Mouse (Mus musculus): ENCODE measurements around the gene Slu7.

Slu7 gene

DNA sequence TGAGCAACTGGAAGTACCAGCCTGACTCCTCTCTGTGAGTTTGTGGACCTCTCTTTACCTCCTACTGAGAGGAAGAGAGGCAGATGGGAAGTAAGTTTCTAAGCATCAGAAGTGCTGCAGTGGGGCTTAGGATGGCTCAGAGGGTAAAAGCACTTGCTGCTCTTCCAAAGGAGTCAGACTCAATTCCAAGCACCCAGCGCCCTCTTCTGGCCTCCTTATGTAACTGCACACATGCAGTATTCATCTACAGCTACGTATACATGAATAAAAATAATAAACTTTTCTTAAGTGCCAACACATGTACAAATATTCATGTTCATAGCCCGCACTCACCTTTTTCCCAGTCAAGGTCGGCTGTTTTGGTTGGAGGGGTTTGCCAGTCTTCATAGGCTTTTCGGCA lies 9.2 kb upstream of the Slu7 start:
- DNase-seq (ENCODE audit: low read depth, low spot score), result peak; percentile 35

DNA sequence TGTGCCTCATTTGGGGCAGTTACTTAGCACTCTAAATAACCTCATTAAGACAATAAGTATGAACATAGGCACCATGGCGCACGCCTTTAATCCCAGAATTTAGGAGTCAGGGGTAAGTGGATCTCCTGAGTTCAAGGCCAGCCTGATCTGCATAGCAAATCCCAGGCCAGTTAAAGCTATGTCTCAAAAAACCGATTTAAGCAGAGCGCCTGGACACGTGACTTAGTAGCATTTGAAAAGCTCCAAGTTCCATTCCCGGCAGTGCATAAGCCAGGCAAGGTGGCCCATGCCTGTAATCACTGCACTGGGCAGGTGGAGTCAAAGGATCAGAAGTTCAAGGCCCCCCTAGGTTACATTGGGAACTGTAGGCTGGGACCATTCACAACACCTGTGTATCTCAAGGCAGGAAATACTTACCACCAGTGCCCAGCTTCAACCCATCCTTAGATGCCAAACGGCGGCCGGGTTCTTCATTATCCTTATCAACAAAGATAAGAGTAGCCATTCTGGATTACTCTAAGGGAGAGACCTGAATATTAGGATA lies 8.3 kb upstream of the Slu7 start:
- DNase-seq (ENCODE audit: low read depth, low spot score), result no peak

DNA sequence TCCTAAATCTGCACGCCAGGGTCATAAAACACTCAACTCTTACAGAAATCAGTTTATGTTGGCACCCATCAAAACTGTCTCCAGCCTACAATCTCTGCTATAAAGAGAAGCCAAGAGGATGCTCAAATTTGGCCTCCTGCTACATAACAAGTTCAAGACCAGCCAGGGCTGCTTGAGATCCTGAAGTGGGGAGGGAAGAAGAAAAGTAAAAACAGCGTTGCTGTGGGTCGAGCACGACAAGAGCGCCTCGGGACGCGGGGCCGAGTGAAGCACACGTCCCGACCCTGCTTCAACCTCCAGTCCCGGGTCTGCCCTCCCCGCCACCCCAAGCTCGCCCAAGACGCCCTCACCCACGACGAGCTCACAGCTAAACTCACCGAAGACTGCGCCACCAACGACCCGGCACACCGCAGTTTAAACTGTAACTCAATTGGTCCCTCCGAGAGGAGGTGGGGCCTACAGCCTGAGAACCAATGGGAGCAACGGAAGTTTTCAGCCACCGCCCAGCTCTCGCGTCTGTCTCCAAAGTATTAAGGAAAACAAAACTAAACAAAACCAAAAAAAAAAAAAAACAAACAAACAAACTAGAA lies 7.6 kb upstream of the Slu7 start, which contains the start of gene Pttg1:
Pttg1 (minus strand) TSS at position 428 of the 590 bp plus-strand sequence.
- peak; percentile 91 for DNase-seq (ENCODE audit: low read depth, low spot score)

DNA sequence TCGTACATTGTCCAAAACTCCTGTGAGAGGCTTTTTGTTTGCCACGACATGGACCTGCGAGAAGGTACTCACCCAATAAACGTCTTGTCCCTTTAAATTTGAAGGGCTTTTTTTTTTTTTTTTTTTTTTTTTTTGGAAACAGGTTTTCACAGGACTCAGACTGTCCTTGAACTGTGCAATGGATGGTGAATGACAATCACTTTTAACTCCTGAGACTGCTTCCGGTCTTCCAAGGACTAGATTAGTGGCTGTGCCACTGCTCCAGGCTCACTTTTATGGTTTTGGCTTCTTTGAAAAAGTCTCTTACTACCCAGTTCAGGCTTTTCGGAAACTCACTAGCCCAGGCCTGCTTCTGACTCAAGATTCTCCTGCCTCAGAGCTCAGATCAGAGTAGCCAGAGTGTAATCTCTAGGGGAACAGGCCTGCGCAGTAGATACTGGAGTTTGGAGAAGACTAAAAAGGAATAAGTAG lies 7.1 kb upstream of the Slu7 start:
- no peak for DNase-seq (ENCODE audit: low read depth, low spot score)

DNA sequence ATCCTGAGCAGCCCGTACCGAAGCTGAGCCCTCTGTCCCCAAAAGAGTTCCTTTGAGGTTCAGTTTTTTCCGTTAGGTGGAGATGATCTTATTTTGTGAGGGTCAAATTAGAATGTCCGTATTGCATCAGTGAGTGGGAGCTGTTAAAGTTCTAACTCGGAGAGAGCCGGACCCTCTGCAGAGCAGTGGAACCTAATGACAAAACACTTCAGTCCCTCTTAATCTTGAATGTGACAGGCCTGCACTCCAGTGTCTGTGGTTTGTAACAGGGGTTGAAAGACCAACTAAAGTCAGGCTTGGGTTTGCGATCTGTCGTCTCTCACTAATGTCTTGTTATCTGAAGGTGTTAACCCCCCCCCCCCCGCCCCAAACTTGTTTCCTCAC lies 472 bp downstream of the Slu7 start:
- no peak for DNase-seq (ENCODE audit: low read depth, low spot score)

DNA sequence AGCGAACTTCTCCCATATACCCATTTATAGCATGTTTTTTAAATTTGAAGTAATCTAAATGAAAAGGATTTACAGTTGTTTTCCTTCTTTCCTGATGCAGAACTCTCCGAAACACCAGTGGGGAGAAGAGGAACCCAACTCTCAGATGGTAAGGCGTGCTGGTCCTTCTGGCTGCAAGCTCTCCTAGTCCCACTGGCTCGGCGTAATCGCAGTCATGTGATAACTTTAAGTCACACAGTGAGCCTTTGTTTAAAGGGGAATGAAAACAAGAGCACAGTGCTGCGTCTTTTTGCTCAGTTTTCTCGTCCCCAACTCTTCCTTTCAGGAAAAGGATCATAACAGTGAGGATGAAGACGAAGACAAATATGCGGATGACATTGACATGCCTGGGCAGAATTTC lies 7.6 kb downstream of the Slu7 start:
- DNase-seq (ENCODE audit: low read depth, low spot score), result no peak

DNA sequence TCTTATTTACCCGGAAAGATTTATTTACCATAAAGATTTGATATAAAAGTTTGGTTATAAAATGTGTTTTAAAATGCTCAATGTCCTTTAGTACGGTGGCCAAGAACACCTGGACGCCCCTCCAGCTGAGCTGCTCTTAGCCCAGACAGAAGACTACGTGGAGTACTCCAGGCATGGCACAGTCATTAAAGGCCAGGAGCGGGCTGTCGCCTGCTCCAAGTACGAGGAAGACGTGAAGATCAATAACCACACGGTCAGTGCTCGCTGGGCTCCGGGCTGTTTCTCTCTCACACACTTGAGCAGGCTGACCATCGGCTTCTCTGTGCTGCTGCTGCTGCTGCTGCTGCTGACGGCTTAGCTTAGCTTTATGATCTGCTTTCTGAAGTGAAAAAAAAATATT lies 9.6 kb downstream of the Slu7 start:
- DNase-seq (ENCODE audit: low read depth, low spot score), result no peak

DNA sequence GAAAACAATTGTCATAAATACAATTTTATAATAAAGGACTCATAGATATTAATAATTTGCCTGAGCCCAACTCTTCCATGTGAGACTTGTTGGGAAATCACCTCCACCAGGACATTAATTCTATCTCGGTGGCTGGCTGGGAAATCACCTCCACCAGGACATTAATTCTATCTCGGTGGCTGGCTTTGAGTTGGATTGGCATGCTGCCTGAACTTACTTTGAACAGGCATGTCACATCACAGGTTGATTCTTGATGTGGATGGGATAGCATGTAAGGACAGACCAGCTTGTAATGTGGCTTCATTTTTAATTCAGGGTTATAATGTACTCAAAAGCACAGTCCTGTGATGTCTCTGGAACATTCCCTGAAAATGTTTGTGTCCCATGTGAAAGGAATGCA lies 16.4 kb downstream of the Slu7 start:
- no peak for DNase-seq (ENCODE audit: low read depth, low spot score)

DNA sequence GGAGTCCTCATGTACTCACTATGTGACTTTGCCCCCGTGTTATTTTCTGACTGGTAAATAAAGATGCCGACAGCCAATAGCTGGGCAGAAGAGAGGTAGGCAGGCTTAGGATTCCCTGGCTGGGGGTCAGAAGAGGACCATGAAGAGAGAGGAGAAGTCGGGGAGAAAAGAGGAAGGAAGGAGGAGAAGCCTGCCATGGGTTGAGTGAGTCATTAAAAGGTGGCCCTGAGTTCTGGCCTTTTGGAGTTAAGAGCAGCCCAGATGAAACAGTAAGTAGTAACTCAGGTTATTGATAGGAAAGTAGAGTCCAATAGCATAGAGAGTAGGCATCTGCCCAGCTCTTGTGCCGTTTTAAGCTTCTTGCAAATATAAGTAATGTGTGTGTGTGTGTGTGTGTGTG lies 17.8 kb downstream of the Slu7 start:
- DNase-seq (ENCODE audit: low read depth, low spot score), result no peak

DNA sequence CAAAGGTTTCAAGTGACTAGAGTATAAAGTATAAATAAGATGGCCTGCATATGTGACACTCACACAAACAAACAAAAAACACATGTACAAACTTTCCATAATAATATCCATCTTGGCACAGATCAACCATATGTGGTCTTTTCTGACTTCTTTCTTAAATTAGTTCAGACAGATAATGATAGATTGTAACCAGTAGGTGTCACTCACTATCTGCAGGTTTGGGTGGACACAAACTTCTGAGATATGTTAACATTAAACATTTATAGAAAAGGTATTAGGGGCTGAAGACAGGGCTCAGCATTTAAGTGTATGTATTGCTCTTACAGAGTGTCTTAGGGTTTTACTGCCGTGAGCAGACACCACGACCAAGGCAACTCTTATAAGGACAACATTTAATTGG lies 18.7 kb downstream of the Slu7 start:
- peak; percentile 18 for DNase-seq (ENCODE audit: low read depth, low spot score)

DNA sequence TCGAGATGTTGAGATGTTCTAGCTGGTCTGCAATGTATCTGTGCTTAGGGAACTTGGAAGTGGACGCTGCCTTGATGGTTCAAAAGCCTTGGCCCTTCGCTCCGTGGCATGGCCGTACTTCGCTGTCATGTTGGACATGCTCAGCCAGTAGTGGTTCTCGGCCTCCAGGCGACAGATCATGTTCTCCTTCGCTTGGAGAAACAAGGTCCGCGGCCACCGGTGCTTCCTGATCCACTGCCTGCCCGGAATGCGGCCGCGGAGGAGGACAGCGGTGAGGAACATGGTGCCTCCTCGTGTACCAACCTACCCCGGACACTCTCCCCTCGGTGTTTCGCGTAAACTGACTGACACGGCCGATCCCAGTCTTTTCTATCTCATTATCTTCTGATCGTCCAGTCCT lies 29.7 kb downstream of the Slu7 start:
- no peak for DNase-seq (ENCODE audit: low read depth, low spot score)

DNA sequence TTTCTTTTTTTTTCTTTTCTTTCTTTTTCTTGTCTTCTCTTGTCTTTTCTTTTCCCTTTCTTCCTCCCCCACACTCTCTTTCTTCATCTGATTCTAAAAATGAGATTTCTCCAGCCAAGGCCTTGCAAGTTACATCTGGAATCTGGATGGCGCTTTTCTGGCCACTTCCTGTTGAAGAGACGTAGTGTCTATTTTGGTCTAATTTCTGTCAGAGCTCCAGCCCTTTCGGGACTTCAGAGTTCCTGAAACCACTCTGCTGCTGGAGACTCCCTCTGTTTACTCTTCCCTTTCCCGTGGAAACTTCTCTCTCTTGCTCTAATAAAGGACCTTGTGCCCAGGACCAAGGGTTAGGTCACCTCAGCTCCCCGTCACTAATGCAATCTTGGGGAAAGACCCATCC lies 36.6 kb downstream of the Slu7 start:
- no peak for DNase-seq (ENCODE audit: low read depth, low spot score)

DNA sequence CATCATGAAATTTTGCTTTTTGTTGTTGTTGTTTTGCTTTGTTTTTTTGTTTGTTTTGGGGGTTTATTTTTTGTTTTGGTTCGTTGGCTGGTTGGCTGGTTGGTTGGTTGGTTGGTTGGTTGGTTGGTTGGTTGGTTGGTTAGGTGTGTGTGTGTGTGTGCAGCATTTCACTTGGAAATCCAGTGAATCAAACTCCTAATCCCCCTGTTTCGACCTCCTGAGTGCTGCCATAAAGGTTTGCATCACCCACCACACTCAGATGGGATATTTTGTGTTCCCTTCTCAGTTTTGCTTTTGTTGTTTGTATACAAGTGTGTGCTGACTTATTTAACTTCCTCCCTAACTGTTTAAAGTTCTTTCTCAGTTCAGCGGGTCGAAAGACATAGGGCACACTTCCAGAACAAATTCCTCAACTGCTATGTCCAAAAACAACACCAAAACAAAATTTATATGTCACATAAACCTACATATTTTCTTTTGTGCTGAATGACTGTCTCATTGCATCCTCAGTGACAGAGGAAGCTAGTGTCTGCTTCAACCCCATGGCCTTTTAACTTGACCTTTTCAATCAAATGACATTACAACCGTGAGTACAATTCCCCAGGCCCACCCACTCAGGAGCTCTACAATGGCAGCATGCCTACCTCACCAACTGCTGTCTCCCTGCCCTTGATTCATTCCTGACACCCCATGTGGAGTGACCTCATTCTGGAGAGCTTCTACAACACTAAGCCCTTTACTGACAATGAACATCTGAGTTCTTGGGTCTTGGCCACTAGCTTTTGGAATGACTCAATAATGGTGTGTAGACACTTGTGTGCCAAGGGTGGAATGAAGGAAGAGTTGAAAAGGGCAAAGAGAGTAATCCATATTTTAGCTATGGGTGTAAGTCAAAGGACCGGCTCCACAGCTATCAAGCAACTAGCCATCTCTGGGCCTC lies 37.6 kb downstream of the Slu7 start:
- DNase-seq (ENCODE audit: low read depth, low spot score), result no peak

DNA sequence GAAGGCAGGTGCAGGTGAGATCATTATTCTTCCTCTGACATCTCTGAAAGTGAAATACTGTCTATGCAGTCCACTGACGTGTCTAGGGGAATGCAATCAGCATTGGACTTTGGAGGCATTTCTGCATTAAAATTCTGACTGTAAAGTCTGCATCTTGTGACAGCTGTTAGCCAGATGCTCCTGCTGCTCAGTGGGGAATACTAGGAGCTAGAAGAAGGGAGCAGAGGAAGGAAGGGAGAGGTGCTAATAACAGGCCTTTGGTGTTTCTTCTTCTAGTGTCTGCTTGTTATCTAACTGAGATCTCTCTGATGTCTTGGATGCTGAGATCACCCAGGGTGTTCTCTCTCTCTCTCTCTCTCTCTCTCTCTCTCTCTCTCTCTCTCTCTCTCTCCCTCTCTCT lies 39.6 kb downstream of the Slu7 start:
- DNase-seq (ENCODE audit: low read depth, low spot score), result no peak

DNA sequence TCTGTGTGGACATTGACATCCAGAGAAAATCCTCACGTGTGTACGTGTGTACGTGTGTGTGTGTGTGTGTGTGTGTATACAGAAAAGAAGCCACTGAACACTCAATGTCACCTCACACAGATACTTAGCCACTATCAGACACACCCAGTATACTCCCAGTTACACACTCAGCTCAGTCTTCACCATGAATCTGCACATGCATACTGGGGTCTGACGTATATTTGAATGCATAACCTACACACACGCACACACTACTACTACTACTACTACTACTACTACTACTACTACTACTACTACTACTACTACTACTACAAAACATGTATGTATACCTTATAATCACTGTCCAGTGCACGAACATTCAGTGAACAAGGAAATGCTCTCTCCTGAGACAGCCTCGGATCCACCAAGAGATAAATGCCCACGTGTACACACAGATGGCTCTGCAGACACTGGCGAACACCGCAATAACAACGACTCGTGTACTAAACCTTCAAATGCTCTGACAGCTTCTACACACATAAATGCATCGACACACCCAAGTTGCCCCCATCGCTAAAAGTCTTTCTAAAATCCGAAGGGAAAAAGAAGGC lies 40.2 kb downstream of the Slu7 start:
- DNase-seq (ENCODE audit: low read depth, low spot score), result no peak

DNA sequence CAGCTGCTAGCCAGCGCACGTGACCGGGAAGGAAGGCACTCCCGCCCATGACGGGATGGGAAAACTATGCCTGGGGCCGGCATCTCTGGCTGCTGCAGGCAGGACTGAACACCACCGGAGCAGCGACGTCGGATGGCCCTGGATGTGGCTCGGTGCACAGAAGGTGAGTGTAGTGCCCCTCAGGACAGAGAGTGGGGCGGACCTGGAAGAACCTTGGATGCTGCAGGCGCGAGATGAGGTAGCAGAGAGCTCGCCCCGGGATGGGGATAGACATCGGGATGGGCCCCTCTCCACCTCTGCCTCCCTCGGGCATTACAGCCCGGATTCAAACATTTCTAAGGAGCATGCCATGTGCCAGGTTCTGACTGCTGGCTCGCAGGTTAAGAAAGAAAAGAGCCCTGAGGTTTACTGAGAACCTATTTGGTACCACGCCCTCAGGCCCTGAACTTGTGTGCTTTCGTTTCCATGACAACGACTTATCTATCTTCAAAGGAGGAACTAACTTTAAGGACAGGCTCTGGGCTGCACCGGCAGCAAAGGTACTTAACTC lies 40.8 kb downstream of the Slu7 start, which contains the start of gene C1qtnf2:
C1qtnf2 (plus strand) TSS at position 52 of the 550 bp plus-strand sequence.
- no peak for DNase-seq (ENCODE audit: low read depth, low spot score)

DNA sequence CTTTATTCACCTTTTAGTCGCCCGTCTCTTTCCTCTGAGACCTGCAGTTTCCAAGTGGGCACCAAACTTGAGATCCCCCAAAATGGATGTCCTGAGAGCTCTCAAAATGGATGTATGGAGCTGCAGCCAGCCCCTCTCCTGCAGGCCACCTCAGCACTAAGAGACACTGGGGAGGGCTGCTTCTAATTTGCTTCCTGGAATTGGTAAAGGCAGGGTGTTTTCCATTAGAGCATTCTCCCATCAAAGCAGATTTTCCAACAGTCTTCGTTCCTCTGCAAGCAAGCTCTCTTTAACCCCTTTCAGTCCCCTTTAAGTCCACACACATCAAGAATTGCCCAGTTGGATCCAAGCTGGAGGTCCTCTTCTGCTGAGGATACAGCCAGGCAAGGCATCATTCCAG lies 45.8 kb downstream of the Slu7 start:
- DNase-seq (ENCODE audit: low read depth, low spot score), result no peak

DNA sequence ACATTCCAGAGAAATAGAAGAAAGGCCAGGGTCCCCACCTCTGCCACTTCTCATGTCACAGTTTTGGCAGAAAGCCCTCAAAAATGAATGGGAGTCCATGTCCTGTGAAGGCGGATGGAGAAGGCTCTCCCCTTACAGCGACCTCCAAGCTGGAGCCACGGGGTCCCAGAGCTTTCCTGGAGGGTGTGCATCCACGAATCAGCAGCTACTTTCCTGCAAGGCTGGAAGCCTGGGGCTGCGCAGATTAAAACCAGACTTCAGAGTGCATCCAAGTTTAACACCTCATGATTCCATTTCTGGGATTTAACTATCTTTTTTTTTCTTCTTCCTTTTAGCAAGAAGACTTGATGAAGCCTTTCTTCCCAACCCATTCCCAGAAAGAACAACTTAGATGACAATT lies 47.0 kb downstream of the Slu7 start:
- no peak for DNase-seq (ENCODE audit: low read depth, low spot score)

DNA sequence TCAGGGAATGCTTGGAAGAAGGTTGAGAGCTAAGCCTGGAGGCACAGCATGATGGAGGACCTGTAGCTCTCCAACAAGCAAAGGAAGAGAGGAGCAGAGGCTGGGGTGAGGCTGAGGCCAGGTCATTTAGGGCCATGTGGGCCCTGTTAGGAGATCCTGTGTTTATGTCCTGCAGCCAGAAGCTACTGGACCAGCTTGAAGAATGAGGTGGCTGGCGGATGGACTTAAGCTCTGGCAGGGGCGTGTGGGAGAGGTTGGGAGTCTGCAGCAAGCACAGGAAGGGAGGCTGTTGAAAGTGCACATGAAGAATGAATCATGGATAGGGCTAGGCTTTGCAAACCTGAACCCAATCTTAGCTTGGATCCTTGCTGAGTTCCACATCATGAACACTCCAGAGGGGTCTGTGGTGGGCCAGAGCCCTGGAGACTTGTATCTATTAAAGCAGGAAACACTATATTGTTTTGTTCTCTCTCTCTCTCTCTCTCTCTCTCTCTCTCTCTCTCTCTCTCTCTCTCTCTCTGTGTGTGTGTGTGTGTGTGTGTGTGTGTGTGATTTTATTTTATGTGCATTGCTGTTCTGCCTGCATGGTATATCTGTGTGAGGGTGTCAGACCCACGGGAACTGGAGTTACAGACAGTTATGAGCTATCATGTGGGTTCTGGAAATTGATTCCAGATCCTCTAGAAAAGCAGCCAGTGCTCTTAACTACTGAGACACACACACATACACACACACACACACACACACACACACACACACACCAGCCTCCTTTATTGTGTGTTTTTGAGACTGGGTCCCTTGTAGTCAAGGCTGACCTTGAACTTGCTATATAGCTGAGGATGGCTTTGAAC lies 48.4 kb downstream of the Slu7 start:
- no peak for DNase-seq (ENCODE audit: low read depth, low spot score)

DNA sequence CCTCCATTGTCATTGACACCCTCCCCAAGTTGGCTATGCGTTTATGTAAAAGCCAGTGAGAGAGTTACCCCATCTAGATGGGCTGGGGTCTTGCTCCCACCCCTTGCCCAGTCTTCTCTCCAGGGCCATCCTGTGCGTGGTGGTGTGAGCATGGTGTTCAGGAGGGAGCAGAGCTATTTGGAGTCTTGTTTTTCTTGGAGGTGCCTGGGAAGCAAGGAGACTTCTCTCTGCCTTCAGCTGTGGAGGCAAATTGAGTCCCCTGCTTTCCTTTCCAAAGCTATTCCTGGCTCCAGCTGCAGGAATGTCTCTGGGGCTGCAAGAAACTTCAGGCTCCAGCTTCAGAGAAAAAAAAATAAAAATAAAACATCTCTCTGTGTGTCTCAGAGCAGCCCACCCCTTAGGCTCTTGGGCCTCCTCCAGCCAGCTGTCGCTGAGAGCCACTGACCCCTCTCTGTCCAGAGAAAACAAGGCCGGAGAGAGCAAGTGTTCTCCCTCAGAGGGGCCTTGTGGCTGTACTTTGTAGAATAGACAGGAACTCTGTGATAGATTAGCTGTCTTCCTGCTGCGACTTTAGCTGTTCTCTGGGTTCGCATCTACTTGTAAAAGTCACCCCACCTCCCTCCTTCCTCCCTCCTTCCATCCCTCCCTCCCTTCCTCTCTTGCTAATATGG lies 49.7 kb downstream of the Slu7 start:
- DNase-seq (ENCODE audit: low read depth, low spot score), result no peak

DNA sequence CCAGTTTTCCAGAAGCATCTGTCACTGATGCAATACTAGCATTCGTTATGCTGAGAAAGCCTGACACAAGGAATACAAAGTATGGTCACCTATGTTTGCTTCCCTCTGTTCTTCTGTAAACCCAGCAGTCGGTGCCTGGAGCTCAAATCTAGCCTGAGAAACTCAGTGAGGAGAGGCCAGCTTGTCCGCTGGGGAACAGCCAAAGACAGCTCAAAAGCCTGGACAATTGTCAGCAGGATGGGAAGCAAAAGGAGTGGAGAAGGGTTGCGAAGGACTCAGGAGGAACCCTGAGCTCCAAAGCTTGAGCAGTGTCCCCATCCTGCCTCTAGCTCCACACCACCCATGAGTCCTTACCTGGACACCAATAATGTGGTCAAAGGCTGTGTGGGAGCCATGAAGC lies 50.5 kb downstream of the Slu7 start:
- no peak for DNase-seq (ENCODE audit: low read depth, low spot score)

Data from A20 (cell line).